Mouse (Mus musculus): Measurements from ENCODE around the gene Gm26992.
"Not testable (repeated sequence)": the region's sequence is repeated elsewhere in the genome, so short reads cannot be mapped to it uniquely, and the experiment has no call there.

Gene Gm26992

DNA sequence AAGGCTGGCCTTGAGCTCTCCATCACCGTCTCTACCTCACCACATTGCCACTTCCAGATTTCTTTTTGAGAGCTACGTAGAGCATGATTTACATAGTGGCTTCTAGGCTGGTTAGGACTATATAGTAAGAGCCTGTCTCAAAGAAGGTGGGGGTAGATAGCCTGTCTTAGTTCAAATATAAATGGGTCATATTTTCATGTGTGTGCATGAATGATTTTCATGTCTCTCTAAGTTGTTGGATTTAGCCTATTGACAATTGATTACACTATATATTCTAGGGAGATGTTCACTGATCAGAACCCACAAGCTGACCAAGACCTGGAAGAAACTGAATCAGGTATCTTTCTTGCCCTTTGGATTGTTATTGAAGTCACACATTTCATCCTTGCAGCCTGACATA lies at the start of gene Gm26992:
TSS of gene Gm26992 (plus strand) at position 301 of the 400 bp plus-strand sequence.
- no peak for DNase-seq (ENCODE audit: low spot score)

DNA sequence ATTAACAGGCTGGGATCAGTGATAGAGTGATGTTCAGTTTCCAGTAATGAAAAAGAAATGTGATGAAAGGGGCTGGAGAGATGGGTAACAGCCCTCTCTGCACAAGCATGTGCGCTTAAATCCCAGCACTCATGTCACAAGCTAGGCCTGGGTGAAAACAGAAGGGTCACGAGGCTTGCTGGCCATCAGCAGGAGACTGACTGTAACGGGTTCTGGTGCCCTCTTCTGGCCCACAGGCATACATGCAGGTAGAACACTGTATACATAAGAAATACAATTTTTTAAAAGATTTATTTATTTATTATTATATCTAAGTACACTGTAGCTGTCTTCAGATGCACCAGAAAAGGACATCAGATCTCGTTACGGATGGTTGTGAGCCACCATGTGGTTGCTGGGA lies 47.6 kb upstream of the Gm26992 start:
- DNase-seq (ENCODE audit: low spot score), result peak; percentile 34

DNA sequence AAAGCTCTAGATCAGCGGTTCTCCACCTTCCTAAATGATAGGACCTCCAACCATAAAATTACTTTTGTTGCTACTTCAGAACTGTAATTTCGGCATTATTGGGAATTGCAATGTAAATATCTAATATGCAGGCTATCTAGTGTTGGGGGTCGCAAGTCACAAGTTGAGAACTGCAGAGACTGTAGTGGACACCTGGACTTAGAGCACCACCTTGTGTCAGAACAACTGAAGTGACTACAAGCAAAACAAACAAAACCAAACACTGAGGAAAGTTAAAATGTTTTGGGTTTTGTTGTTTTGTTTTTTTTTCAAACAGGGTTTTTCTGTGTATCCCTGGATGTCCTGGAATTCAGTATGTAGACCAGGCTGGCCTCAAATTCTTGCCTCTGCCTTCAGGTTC lies 37.3 kb upstream of the Gm26992 start:
- peak; percentile 4 for DNase-seq (ENCODE audit: low spot score)

DNA sequence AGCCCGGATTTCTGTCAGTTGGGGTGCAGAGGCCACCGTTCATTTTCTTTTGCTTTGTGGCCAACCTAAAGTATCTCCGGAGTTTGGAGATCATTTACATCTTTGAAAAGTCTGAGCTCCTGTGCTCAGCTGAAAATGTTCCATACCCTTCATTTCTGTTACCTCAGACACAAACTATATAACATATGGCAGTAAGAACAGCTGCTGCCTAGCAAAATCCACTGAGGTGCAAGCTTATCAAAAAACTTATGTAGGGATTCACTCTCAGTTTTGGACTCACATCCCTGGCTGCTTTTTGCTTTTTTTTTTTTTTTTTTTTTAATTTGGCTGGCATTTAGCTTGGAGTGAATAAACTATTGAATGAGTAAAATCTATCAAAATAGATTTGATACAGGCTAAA lies 33.7 kb upstream of the Gm26992 start:
- no peak for DNase-seq (ENCODE audit: low spot score)

DNA sequence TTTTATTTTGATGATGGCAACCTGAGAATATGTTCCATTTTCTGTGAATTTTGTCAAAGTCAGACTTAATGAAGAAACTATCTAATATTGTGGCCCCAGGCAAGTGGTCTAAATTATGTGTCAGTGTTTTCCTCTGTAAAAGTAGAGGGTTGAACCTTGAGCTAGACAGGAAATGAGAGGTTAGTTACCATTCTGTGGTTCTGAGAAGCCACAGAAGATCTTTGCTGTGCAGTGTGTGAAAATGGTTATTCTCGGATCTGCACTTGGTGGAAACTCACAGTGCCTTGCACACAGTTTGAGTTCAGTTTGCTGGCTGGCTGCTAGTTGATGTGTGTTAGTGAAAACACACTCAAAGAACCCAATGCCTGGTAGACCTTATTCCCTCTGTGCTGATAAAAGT lies 28.0 kb upstream of the Gm26992 start:
- no peak for DNase-seq (ENCODE audit: low spot score)

DNA sequence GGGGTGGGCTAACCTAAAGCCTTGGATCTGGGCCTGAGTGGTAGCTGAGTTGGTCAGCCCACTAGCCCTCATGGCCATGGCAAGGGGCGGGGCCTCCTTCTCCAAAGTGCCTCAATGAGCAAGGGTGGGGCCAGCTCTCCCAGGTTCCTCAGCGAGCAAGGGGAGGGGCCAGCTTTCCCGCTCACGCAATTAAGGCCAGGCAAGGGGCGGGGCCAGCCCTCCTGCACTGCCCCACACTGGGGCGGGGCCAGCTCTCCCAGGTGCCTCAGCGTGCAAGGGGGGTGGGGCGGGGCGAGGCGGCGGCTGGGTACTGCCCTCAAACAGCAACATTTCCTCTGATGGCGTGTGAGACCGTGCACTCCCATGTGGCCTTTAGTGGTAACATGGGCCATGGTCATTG lies 16.8 kb upstream of the Gm26992 start:
- DNase-seq (ENCODE audit: low spot score), result no peak

DNA sequence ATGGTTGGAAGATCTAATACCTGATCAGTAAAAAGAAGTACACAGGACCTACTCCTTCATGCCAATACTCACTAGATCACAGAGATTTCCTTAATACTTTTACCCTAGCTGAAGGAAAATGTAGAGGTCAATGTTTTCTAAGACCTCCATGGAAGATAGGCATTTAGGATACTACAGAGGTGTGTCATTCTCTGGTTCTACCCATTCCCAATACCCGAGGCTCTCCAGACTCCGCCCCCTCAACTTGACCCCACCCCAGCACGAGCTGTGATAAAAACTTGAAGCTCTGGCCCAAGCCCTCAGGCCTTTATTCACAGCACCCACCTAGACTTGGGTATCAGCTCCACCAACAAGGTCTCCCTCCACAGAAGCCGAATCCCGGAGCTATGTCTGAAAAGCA lies 7.6 kb upstream of the Gm26992 start, which contains the start of gene Tsx:
TSS of gene Tsx (plus strand) at position 301 of the 400 bp plus-strand sequence.
- DNase-seq (ENCODE audit: low spot score), result no peak

DNA sequence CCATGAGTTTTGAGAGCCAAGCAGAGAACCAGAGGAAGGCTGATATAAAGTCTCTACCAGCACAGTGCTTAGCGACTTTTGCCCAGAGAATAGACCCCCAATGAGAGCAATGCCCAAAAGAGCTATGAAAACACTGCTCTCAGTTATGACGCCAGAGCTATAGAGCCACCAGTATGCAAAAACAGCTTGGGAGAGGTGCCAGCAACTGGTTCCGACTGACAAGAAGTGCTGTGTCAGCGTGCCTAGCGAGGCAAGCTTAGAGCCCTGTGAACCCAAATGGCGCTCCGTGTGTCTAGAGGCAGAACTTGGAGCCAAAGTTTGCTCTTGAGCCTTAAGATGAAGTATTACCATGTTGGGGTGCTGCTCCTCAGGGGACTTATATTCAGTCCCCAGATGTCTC lies 5.9 kb downstream of the Gm26992 start:
- DNase-seq (ENCODE audit: low spot score), result no peak

DNA sequence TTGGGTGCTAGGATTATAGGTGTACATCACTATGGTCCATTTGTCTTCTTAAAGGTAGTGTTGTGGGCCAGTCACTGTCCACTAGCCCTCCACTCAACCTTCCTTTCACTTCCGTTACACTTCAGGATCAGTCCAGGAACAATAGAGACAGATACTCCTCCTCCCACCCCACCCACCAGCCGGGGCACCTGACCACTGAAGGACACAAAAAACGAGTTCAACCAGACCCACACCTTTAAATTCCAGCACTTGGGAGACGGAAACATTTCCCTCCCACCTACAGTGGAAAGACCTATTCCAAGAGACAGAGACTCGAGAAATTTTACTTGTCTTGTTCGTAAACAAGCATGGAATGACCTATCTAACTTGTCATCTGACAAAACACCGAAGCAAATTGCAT lies 10.5 kb downstream of the Gm26992 start:
- no peak for DNase-seq (ENCODE audit: low spot score)

DNA sequence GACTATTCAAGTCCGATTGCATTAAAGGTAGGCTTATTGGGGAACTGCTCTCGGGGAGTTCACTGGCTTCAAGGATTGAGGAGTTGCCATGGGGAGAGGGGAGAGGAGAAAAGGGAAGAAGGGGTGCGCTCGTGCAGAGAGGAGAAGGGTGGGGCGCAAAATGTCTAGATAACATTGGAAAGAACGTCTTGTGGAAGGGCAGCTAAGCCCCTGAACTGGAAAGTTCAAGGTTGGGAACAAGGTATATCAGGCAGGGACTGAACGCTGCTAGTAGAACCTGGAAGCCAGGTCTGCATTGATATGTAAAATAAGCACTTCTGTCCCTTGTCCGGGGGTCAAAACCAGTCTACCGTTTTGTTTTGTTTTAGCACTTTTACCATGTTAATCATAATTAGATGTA lies 16.2 kb downstream of the Gm26992 start:
- no peak for DNase-seq (ENCODE audit: low spot score)

DNA sequence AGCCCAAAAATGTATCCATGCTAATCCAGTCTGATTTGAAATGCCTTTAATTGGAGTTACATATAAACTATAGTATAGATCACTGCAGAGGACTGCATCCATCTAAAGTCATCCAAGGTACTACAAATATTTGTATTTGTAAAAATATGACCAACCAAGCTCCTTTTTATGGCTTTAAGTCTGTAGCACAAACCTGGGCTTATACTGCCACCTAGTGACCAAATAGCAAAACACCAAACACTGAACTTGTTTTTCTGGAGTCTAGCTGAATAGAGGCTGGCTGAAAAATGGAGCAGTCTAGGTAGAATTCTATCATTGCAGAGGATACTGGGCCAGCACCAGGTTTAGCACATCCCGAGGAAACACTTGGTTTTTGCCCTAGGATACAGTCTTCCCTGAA lies 19.0 kb downstream of the Gm26992 start:
- peak; percentile 68 for DNase-seq (ENCODE audit: low spot score)

DNA sequence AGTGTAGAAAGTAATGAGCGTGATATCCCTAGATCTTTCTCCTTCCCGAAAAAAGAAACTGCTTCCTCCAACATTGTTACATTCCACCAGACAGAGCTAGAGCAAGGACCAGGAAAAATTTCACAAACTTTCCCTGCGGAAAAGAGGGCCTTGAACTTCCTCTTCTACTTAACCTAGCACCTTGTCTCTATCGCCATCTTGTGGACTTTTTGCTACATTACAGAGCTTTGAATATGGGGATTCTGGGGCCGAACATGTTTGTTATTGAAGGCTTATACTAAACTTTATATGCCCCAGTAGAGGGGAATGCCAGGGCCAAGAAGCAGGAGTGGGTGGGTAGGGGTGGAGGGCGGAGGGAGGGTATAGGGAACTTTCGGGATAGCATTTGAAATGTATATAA lies 21.9 kb downstream of the Gm26992 start:
- peak; percentile 61 for DNase-seq (ENCODE audit: low spot score)

DNA sequence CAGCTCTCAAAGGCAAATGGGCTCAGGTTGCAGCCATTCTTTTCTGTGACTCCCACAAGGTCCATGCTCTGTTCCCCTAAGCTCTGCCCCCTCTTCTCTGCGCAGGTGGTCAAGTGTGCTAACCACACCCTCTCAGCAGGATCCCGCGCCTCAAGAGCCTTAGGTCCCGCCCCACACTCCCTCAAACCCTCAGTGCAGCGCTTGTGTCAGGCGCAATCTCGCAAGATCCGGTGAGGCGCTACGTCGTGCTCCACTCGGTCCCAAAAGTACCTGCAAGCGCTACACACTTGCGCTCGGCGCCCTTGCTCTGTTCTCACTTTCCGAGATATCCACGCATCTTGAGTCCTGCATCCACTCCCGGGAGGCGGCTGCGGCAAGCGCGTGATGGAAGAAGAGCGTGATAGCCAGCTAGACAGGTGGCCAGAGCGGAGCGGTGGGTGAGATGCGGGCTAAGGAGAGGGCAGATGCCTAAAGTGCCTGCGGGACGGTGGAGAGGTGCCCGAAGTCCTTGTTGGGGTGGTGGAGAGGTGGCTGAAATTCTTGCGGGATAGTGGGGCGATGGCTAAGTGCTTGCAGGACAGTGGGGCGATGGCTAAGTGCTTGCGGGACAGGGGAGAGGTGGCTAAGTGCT lies 25.8 kb downstream of the Gm26992 start:
- no peak for DNase-seq (ENCODE audit: low spot score)

DNA sequence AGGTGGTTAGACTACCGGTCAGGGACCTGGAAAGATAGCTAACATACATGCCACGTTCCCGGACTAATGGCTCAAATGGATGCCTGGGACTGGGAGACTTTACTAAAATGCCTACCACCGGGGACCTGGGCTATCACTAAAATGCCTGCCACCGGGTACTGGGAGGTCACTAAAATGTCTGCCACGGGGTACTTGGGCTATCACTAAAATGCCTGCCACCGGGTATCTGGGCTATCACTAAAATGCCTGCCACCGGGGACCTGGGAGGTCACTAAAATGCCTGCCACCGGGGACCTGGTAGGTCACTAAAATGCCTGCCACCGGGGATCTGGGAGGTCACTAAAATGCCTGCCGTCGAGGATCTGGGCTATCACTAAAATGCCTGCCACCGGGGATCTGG lies 26.6 kb downstream of the Gm26992 start:
- DNase-seq (ENCODE audit: low spot score), result not testable (repeated sequence)

DNA sequence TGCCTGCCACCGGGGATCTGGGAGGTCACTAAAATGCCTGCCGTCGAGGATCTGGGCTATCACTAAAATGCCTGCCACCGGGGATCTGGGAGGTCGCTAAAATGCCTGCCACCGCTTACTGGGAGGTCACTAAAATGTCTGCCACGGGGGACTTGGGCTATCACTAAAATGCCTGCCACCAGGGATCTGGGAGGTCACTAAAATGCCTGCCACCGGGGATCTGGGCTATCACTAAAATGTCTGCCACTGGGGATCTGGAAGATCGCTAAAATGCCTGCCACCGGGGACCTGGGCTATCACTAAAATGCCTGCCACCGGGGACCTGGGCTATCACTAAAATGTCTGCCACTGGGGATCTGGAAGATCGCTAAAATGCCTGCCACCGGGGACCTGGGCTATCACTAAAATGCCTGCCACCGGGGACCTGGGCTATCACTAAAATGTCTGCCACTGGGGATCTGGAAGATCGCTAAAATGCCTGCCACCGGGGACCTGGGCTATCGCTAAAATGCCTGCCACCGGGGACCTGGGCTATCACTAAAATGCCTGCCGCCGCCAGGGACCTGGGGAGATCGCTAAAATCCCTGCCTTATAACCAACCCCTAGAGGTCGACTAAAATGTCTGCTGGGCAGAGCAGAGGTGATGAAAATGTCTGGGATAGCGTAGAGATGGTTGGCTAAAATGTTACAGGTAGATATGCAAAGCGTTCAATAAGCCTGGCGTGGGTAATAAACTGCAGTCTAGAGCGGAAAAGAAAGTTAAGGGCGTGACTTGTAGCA lies 27.3 kb downstream of the Gm26992 start:
- not testable (repeated sequence) for DNase-seq (ENCODE audit: low spot score)

DNA sequence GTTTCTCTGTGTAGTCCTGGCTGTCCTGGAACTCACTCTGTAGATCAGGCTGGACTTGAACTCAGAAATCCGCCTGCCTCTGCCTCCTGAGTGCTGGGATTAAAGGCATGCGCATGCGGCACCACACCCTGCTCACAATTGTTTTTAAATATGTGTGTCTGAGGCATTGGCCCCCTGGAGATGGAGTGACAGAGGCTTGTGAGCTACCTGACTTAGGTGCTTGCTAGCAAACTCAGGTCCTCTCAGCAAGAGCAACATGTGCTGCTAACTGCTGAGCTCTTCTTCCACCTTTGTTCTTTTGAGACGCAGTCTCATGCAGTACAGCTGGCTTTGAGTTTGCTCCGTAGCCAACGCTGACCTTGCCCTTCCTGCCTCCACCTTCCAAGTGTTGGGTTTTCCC lies 31.0 kb downstream of the Gm26992 start:
- no peak for DNase-seq (ENCODE audit: low spot score)

DNA sequence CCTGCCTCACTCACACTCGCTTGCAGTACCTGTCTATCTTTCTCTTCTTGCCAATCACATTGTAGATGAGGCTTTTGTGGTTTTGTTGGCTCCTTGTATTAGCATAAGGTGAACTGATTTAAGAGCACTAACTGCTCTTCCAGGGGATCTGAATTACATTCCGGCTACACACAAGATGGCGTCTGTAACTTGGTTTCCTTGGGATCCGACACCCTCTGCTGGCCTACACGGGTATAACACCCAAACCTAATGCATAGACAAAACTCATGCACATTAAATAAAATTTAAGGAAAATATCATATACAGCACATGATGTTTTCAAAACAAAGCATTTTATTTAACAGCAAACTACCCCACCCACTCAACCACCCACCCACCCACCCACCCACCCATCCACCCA lies 38.2 kb downstream of the Gm26992 start:
- no peak for DNase-seq (ENCODE audit: low spot score)

DNA sequence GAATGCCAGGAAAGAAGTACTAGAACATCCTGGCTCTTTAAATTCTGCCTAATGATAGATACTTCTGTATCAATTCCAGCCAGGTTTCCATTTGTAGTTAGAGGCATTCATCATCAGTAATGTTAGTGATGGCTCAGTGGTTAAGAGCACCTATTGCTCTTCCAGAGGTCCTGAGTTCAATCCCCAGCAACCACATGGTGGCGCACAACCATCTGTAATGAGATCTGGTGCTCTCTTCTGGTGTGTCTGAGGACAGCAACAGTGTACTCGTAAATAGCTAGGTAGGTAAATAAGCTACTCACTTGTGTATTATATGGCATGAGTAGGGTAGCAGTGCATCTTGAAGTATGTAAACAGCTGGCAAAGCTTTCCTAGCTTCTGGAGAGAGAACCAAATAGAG lies 47.2 kb downstream of the Gm26992 start:
- DNase-seq (ENCODE audit: low spot score), result no peak

DNA sequence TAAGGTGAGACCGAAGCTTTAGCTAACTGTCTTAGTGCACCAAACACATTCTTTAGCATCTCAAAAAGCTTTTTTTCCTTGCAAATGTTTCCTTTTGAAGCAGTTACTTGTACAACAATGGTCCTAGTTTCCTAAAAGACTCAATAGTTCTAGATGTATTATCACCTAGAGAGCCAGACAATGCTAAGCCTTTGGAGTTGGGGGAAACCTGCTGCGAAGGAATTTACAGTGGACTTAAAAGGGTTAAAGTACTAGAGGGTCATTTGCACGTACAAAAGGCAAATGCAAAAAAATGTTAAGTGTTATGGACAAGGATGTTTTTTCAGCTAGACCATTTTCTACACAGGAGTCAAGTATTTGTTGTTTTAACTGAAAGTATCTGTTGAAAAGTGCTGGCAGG lies 50.5 kb downstream of the Gm26992 start:
- DNase-seq (ENCODE audit: low spot score), result no peak

DNA sequence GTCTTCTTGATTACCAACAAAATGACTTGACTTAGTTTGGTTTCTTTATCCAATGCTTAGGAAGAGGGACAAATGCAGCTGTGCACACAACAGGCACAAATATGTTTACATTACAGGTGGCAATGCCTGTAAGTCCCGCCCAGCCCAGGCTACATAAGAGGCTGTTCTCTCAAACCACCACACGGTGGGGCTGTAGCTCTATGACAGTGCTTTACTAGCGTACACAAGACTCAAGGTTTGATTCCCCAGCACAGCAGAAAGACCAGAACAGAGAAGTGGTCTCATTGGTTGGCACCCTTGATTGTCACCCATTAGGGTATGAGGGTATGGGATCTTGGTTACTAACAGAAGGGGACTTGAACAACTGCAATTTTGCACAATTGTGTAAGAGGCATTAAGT lies 55.7 kb downstream of the Gm26992 start:
- DNase-seq (ENCODE audit: low spot score), result peak; percentile 76

DNA sequence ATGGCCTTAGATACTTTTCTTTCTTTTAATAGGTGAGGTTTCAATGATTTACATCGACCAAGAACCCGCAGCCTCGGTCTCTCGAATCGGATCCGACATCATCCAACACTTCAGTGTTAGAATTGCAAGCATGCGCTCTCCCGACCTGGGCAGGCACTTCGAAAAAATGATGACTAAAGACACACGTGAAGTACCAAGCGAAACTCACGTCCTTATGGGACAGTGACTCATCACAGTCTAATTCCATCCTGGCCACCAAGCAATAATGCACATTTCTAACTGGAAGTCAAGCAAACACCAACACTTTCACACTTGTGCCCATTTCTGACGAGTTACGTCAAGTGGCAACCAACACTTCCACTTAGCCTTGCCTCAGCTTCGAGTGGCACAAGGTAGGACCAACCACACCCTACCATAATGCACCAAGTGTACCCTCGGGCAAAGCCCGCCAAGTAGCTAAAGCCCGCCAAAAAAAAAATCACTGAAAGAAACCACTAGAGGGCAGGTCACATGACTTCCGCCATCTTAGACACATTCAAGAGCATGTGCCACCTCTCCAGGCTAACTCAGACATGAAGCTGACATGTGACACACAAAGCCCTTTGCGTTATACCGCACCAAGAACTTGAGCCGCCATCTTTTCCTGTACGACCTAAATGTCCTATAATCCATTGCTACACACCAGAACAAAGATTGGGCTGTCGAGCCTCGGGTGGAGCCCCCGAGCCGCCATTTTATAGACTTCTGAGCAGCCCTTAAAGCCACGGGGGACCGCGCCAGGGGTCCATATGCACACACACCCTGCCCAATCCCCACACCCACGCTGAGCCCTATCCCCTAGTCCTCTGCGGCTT lies 59.7 kb downstream of the Gm26992 start:
- no peak for DNase-seq (ENCODE audit: low spot score)

DNA sequence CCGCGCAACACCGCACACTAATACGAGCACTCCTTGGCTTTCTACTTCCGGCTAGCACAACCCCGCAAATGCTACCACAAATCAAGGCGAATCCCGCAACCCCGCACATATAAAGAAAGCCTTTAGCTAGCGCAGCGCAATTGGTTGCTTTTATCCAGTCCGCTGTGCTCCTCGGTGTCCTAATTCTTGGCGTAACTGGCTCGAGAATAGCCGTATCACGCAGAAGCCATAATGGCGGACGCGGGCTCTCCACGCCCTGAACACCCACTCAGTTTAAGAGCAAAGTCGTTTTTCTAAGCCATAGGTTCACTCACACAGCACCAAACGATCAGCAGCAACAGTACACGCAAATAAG lies 60.3 kb downstream of the Gm26992 start:
- DNase-seq (ENCODE audit: low spot score), result no peak

DNA sequence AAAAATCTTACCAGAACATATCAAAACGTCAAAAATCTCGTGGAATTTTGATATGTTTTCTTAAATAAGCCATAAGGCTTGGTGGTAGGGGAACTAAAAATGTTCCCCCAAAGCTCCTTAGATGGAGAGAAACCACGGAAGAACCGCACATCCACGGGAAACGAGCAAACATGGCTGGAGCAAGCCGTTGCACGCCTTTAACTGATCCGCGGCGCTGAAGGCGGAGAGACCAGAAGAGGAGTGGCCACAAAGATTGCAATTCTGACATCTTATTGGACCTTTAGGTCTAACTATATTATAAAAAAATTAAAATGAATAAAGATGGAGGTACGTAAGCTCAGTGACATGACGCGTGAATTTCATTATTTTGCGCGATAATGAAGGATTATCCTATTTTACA lies 61.2 kb downstream of the Gm26992 start:
- DNase-seq (ENCODE audit: low spot score), result no peak
